Mouse (Mus musculus): ENCODE measurements around the gene Cdkn1a.

- TF ChIP-seq POLR2A (IDR thresholded peaks at IDR 0.05; ENCODE audit: insufficient read length, low read depth) (peak; percentile 64), CEBPB (IDR thresholded peaks at IDR 0.05; ENCODE audit: insufficient read depth, poor library complexity, severe bottlenecking) (no peak), MYOD1 (IDR thresholded peaks at IDR 0.05; ENCODE audit: control insufficient read depth in 1 of 3, insufficient read length in 2 of 3, low read depth in 2 of 3) (peak in 1 of 3 experiments; percentile 18), MAX (IDR thresholded peaks at IDR 0.05; ENCODE audit: low read depth) (no peak), USF1 (IDR thresholded peaks at IDR 0.05; ENCODE audit: low read depth) (no peak), MYOG (IDR thresholded peaks at IDR 0.05; ENCODE audit: control insufficient read depth in 1 of 3, insufficient read depth in 1 of 3, insufficient read length in 2 of 3, low read depth in 2 of 3) (peak in 1 of 3 experiments; percentile 60), POLR2AphosphoS2 (IDR thresholded peaks at IDR 0.05; ENCODE audit: insufficient read length, low read depth) (peak; percentile 65), E2F4 (IDR thresholded peaks at IDR 0.05; ENCODE audit: insufficient read depth) (no peak)
Measured at GRCm38 (mm10) chr17:29096851-29097561, 6.2 kb downstream of the Cdkn1a start.
